Mouse (Mus musculus): ENCODE measurements around the gene Olfr1380. TPM values are rescaled to one million over a fixed set of nuclear protein-coding genes. Genes with fewer than 3 reads are reported as not detected.

The Olfr1380 gene
- total RNA-seq, 2 experiments from 2014 or later, result not detected

Other genes with a start within 250 kb of the Olfr1380 start
- not detected for gene Olfr1391, start 234.1 kb upstream of the Olfr1380 start, total RNA-seq (2021)
- gene Olfr1390, start 221.7 kb upstream of the Olfr1380 start, total RNA-seq (2021), result not detected
- gene Olfr1389, start 133.8 kb upstream of the Olfr1380 start, total RNA-seq (2021), result not detected
- not detected for gene Olfr1388, start 120.3 kb upstream of the Olfr1380 start, total RNA-seq (2021)
- gene Olfr1387, start 101.5 kb upstream of the Olfr1380 start, total RNA-seq (2021), result not detected
- not detected for gene Olfr1386, start 91.8 kb upstream of the Olfr1380 start, total RNA-seq (2021)
- not detected for gene Olfr1385, start 67.8 kb upstream of the Olfr1380 start, total RNA-seq (2021)
- gene Olfr1384, start 50.2 kb upstream of the Olfr1380 start, total RNA-seq (2021), result not detected
- gene Olfr1383, start 37.2 kb upstream of the Olfr1380 start, total RNA-seq (2021), result under 1 TPM; 0.36 to 0.79 TPM
- gene Olfr1382, start 28.6 kb upstream of the Olfr1380 start, total RNA-seq (2021), result not detected
- gene Olfr1381, start 13.4 kb upstream of the Olfr1380 start, total RNA-seq (2021), result not detected
- 10 to 100 TPM; 14.7 to 19.0 TPM for gene Flt4, start 52.4 kb downstream of the Olfr1380 start, total RNA-seq (2021)
- not detected for gene Scgb3a1, start 106.7 kb downstream of the Olfr1380 start, total RNA-seq (2021)
- 10 to 100 TPM; 64.2 to 67.9 TPM for gene Cnot6, start 155.8 kb downstream of the Olfr1380 start, total RNA-seq (2021)
- gene Gfpt2, start 237.3 kb downstream of the Olfr1380 start, total RNA-seq (2021), result 1 to 10 TPM; 9.1 to 9.3 TPM

Data from heart, postnatal 4 days (tissue).